Mouse (Mus musculus) midbrain, embryonic 15.5 days (tissue): ENCODE results near the gene Slc6a6. TPM values are rescaled to one million over a fixed set of nuclear protein-coding genes. Genes with fewer than 3 reads are reported as not detected.

Source experiments
- ATAC-seq: fragments of 200-750 bp; cut with Nextera tagmentation; replicated peaks from 2 replicates; pipeline ENCODE4 v1.8.0; 2017; ENCODE audit warnings: moderate TSS enrichment
- H3K27ac ChIP-seq: fragments of 300-500 bp; sonication (generic); 2 replicates; pipeline ENCODE4 v1.5.1; 2015; ENCODE audit warnings: mild to moderate bottlenecking, inconsistent platforms
- H3K27me3 ChIP-seq: fragments of 300-500 bp; sonication (generic); replicated peaks from 2 replicates; pipeline ENCODE4 v1.6.1; 2015; ENCODE audit warnings: inconsistent platforms
- H3K36me3 ChIP-seq: fragments of 300-500 bp; sonication (generic); replicated peaks from 2 replicates; pipeline ENCODE4 v1.6.1; 2015; ENCODE audit warnings: inconsistent platforms
- H3K4me1 ChIP-seq: fragments of 300-500 bp; sonication (generic); 2 replicates; pipeline ENCODE4 v1.6.1; 2015; ENCODE audit warnings: inconsistent platforms
- H3K4me2 ChIP-seq: fragments of 300-500 bp; sonication (generic); 2 replicates; pipeline ENCODE4 v1.6.1; 2015; ENCODE audit warnings: inconsistent platforms, mild to moderate bottlenecking, moderate library complexity
- H3K4me3 ChIP-seq: fragments of 300-500 bp; sonication (generic); 2 replicates; pipeline ENCODE4 v1.5.1; 2015; ENCODE audit warnings: mild to moderate bottlenecking, inconsistent platforms
- H3K9ac ChIP-seq: fragments of 300-500 bp; sonication (generic); 2 replicates; pipeline ENCODE4 v1.6.1; 2015; ENCODE audit warnings: mild to moderate bottlenecking, inconsistent platforms
- H3K9me3 ChIP-seq: fragments of 300-500 bp; sonication (generic); 2 replicates; pipeline ENCODE4 v1.6.1; 2016; ENCODE audit warnings: inconsistent platforms
- WGBS: fragments of 180-500 bp; shearing (Covaris S2); methylation state at CpG from one replicate; pipeline ENCODE4 v1.1.7; 2015; ENCODE audit warnings: mixed read lengths; 5-methylcytosine and 5-hydroxymethylcytosine counted together
- polyA plus RNA-seq: library from polyadenylated mRNA; unstranded; fragments of >200 nt; fragmentation: Nextera tagmentation; extraction: Ambion mirVana; gene quantifications from 2 replicates; pipeline ENCODE4 v1.2.1, GENCODE M21; 2015

Gene Slc6a6
- polyA plus RNA-seq, 1 experiment from 2014 or later: 123 TPM

GRCm38 (mm10) chr6:91690222-91690621 is 6.4 kb downstream of the Slc6a6 start:
- Histone ChIP-seq H3K4me3 (no peak overlapping the region), H3K4me1 (peaks cover 65% of the 10 kb centered on the region), H3K27me3 (no peaks in the 10 kb centered on the region), H3K9ac (no peak overlapping the region), H3K4me2 (no peak overlapping the region), H3K27ac (no peak overlapping the region), H3K9me3 (no peaks in the 10 kb centered on the region), H3K36me3 (0 out of 2 replicates have a peak, but pooled peaks cover 4% of the 10 kb centered on the region)
- 70% methylated on average over 7 of the region's 7 CpGs for WGBS
- no peak for ATAC-seq

- peaks cover 63% of the 10 kb centered on the region for H3K4me1 ChIP-seq
- 92% methylated on average over 7 of the region's 7 CpGs for WGBS
- H3K36me3 ChIP-seq: 0 out of 2 replicates have a peak, but pooled peaks cover 4% of the 10 kb centered on the region
- H3K9me3 ChIP-seq: no peaks in the 10 kb centered on the region
- H3K4me2 ChIP-seq: no peak overlapping the region
- no peak overlapping the region for H3K4me3 ChIP-seq
- no peak for ATAC-seq
- no peak overlapping the region for H3K9ac ChIP-seq
- no peaks in the 10 kb centered on the region for H3K27me3 ChIP-seq
- H3K27ac ChIP-seq: no peak overlapping the region
These were observed 6.8 kb downstream of the Slc6a6 start for GRCm38 (mm10) chr6:91690646-91691045.

GRCm38 (mm10) chr6:91691576-91691975 is 7.7 kb downstream of the Slc6a6 start:
- Histone ChIP-seq H3K4me1 (peaks cover 54% of the 10 kb centered on the region), H3K4me3 (no peak overlapping the region), H3K27me3 (no peaks in the 10 kb centered on the region), H3K9ac (no peak overlapping the region), H3K9me3 (no peaks in the 10 kb centered on the region), H3K4me2 (no peak overlapping the region), H3K27ac (no peak overlapping the region), H3K36me3 (0 out of 2 replicates have a peak, but pooled peaks cover 4% of the 10 kb centered on the region)
- 89% methylated on average over 4 of the region's 4 CpGs for WGBS
- no peak for ATAC-seq

GRCm38 (mm10) chr6:91693301-91693886 is 9.5 kb downstream of the Slc6a6 start:
- Histone ChIP-seq H3K27me3 (no peaks in the 10 kb centered on the region), H3K4me3 (no peak overlapping the region), H3K4me2 (no peak overlapping the region), H3K4me1 (peaks cover 45% of the 10 kb centered on the region), H3K9ac (no peak overlapping the region), H3K36me3 (0 out of 2 replicates have a peak, but pooled peaks cover 4% of the 10 kb centered on the region), H3K27ac (no peak overlapping the region), H3K9me3 (no peaks in the 10 kb centered on the region)
- no peak for ATAC-seq
- WGBS: 82% methylated on average over 17 of the region's 17 CpGs

GRCm38 (mm10) chr6:91694610-91695009 is 10.8 kb downstream of the Slc6a6 start:
- Histone ChIP-seq H3K4me2 (no peak overlapping the region), H3K36me3 (0 out of 2 replicates have a peak, but pooled peaks cover 4% of the 10 kb centered on the region), H3K27me3 (no peaks in the 10 kb centered on the region), H3K9ac (no peak overlapping the region), H3K4me1 (peaks cover 34% of the 10 kb centered on the region), H3K27ac (no peak overlapping the region), H3K4me3 (no peak overlapping the region), H3K9me3 (no peaks in the 10 kb centered on the region)
- 56% methylated on average over 7 of the region's 7 CpGs for WGBS
- ATAC-seq: no peak

- Histone ChIP-seq H3K4me2 (no peak overlapping the region), H3K9me3 (no peaks in the 10 kb centered on the region), H3K4me3 (no peak overlapping the region), H3K4me1 (peaks cover 22% of the 10 kb centered on the region), H3K27ac (no peak overlapping the region), H3K36me3 (peaks cover 9% of the 10 kb centered on the region), H3K9ac (no peak overlapping the region), H3K27me3 (no peaks in the 10 kb centered on the region)
- ATAC-seq: no peak
- 76% methylated on average over 1 of the region's 1 CpGs for WGBS
These were observed 15.0 kb downstream of the Slc6a6 start for GRCm38 (mm10) chr6:91698831-91699230.

GRCm38 (mm10) chr6:91699482-91700200 is 15.8 kb downstream of the Slc6a6 start:
- Histone ChIP-seq H3K27me3 (no peaks in the 10 kb centered on the region), H3K4me2 (no peak overlapping the region), H3K4me1 (peaks cover 14% of the 10 kb centered on the region), H3K27ac (no peak overlapping the region), H3K9ac (no peak overlapping the region), H3K36me3 (peaks cover 13% of the 10 kb centered on the region), H3K4me3 (no peak overlapping the region), H3K9me3 (no peaks in the 10 kb centered on the region)
- WGBS: 88% methylated on average over 4 of the region's 4 CpGs
- no peak for ATAC-seq

- WGBS: 80% methylated on average over 11 of the region's 11 CpGs
- ATAC-seq: no peak
- Histone ChIP-seq H3K9ac (no peak overlapping the region), H3K9me3 (no peaks in the 10 kb centered on the region), H3K4me2 (no peak overlapping the region), H3K27ac (no peak overlapping the region), H3K4me3 (no peak overlapping the region), H3K27me3 (no peaks in the 10 kb centered on the region), H3K36me3 (peaks cover 13% of the 10 kb centered on the region), H3K4me1 (peaks cover 7% of the 10 kb centered on the region)
These were observed 17.2 kb downstream of the Slc6a6 start for GRCm38 (mm10) chr6:91700823-91701621.

GRCm38 (mm10) chr6:91703459-91703858 is 19.6 kb downstream of the Slc6a6 start:
- Histone ChIP-seq H3K27ac (no peak overlapping the region), H3K9me3 (no peaks in the 10 kb centered on the region), H3K36me3 (peaks cover 13% of the 10 kb centered on the region), H3K4me3 (no peak overlapping the region), H3K27me3 (no peaks in the 10 kb centered on the region), H3K4me2 (no peak overlapping the region), H3K9ac (no peak overlapping the region), H3K4me1 (peaks cover 15% of the 10 kb centered on the region)
- 90% methylated on average over 2 of the region's 2 CpGs for WGBS
- no peak for ATAC-seq

- WGBS: 90% methylated on average over 1 of the region's 1 CpGs
- no peak overlapping the region for H3K27ac ChIP-seq
- peaks cover 19% of the 10 kb centered on the region for H3K4me1 ChIP-seq
- no peak overlapping the region for H3K4me3 ChIP-seq
- no peaks in the 10 kb centered on the region for H3K9me3 ChIP-seq
- H3K4me2 ChIP-seq: no peak overlapping the region
- H3K27me3 ChIP-seq: no peaks in the 10 kb centered on the region
- H3K9ac ChIP-seq: no peak overlapping the region
- no peak for ATAC-seq
- peaks cover 13% of the 10 kb centered on the region for H3K36me3 ChIP-seq
These were observed 20.6 kb downstream of the Slc6a6 start for GRCm38 (mm10) chr6:91704446-91704845.

- H3K36me3 ChIP-seq: peaks cover 13% of the 10 kb centered on the region
- 74% methylated on average over 4 of the region's 4 CpGs for WGBS
These were observed 21.8 kb downstream of the Slc6a6 start for GRCm38 (mm10) chr6:91705651-91706050.

GRCm38 (mm10) chr6:91706072-91706776 is 22.4 kb downstream of the Slc6a6 start:
- Histone ChIP-seq H3K4me1 (peaks cover 25% of the 10 kb centered on the region), H3K4me2 (no peak overlapping the region), H3K27ac (no peak overlapping the region), H3K9me3 (no peaks in the 10 kb centered on the region), H3K27me3 (no peaks in the 10 kb centered on the region), H3K4me3 (no peak overlapping the region), H3K36me3 (peaks cover 11% of the 10 kb centered on the region), H3K9ac (no peak overlapping the region)
- 86% methylated on average over 13 of the region's 13 CpGs for WGBS
- no peak for ATAC-seq

More at GRCm38 (mm10) chr6:91705651-91706050, 21.8 kb downstream of the Slc6a6 start:
- no peaks in the 10 kb centered on the region for H3K9me3 ChIP-seq
- no peak overlapping the region for H3K4me3 ChIP-seq
- H3K4me2 ChIP-seq: no peak overlapping the region
- no peaks in the 10 kb centered on the region for H3K27me3 ChIP-seq
- no peak overlapping the region for H3K9ac ChIP-seq
- H3K4me1 ChIP-seq: peaks cover 25% of the 10 kb centered on the region
- H3K27ac ChIP-seq: no peak overlapping the region
- ATAC-seq: no peak
